In the genomic region with DNA sequence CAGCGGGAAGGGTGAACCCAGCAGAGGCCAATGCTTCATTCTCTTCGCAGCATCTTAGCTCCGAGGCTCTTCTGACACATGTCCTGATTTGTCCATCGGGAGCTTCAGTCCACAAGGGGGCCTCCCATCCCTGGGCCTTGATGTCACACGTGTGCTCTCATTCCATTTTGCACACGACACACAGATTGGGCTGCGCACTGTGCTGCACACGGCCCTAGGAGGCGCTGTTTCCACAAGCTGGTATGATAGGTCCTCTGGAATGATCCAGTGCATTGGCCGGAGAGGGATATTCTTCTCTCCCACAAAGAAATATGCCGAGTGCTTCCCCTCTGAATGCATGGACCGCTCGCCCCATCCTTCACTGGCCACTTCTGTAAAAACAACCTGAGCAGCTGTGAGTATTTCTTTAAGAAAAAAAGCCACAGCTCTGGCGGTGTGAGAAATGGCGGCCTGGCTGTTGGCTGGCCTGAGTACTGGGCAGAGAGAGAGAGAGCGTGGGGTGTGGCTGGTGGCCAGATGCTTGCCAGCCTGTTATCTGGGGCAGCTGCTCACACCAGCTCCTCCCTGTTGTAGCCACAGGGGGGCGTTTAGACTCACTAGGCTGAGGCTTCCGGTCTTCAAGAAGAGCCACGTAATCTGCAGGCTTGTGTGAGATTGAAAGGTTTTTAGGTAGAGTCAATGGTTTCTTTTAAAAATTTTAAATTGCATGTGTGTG, we compare ENCODE assay signal across 12 mouse cellular contexts.
A peak's percentile ranks its signal among the peaks of the same experiment; 100 is the strongest.
DNase-seq lines count a peak whose midpoint lies in the region; ATAC-seq and TF ChIP-seq lines count a peak whose summit lies in the region.
"Had no signal": no experiment of that assay in that cellular context is flagged by ENCODE, and none has a peak within 500 bp of the region (broad histone marks: within the 10 kb centered on the region; RNA-seq: fewer than 3 reads in every experiment).

No protein-coding gene starts in this region.

- in situ Hi-C loops in ES-E14 (cut with MboI; ENCODE audit: low sequenced_read_pairs in 2 of 2, unreplicated experiment in 2 of 2) = no loop called here

- no peak overlapping the region for H3K4me3 ChIP-seq in ES-E14 (ENCODE audit: insufficient read depth in 1 of 2, low read depth in 1 of 2, low read length in 2 of 2, poor library complexity in 1 of 2, severe bottlenecking in 1 of 2)
- no peak overlapping the region for H3K4me3 ChIP-seq in left cerebral cortex, adult 2 months
- H3K4me3 ChIP-seq: heart, embryonic 13.5 days; limb, embryonic 12.5 days had no signal

- intact Hi-C loops in left cerebral cortex, adult 2 months (cut with DNase I) = loop anchor here (5.0 kb wide), 1 partner anchor 82 kb away; no protein-coding TSS in a partner anchor

- peak; percentile 12; the same call in 1 of the 2 replicates for TF ChIP-seq CTCF in left cerebral cortex, adult 2 months (IDR thresholded peaks at IDR 0.05)

- H3K4me1 ChIP-seq in ES-E14 (ENCODE audit: control insufficient read depth in 2 of 2, insufficient read depth in 2 of 2, low read length in 2 of 2, poor library complexity in 1 of 2) = peaks cover 2 to 19% of the 10 kb centered on the region in 2 experiments; a peak in 3 of 4 replicates
- H3K4me1 ChIP-seq: heart, embryonic 13.5 days; limb, embryonic 12.5 days had no signal

- no peaks in the 10 kb centered on the region for H3K36me3 ChIP-seq in ES-E14 (ENCODE audit: control insufficient read depth, insufficient read depth, low read length, poor library complexity, severe bottlenecking)
- H3K36me3 ChIP-seq: heart, embryonic 13.5 days; limb, embryonic 12.5 days had no signal

- no peak for DNase-seq in frontal cortex, postnatal 14 days (ENCODE audit: low spot score in 2 of 2)
- peak; percentile 13 for DNase-seq in left cerebral cortex, adult 11 months (ENCODE audit: low spot score)
- no peak for DNase-seq in left cerebral cortex, adult 8-10 months (ENCODE audit: low spot score in 2 of 2)
- no peak for DNase-seq in ES-E14 (ENCODE audit: low read depth, low spot score)
- no peak for DNase-seq in left cerebral cortex, adult 2 months (ENCODE audit: extremely low spot score in 1 of 2, low spot score in 2 of 2)
- no peak for DNase-seq in lung, postnatal 14 days
- DNase-seq in adrenal gland, adult 18-20 months (ENCODE audit: low spot score in 2 of 2) = no peak
- DNase-seq: kidney, postnatal 4 days; lung, embryonic 14.5 days had no signal

- peak; percentile 81; the same call in 1 of the 2 replicates for ATAC-seq in frontal cortex, adult (ENCODE audit: low TSS enrichment)

- no peak overlapping the region for H3K27ac ChIP-seq in ES-E14 (ENCODE audit: insufficient read depth, low read depth, low read length, poor library complexity, severe bottlenecking)
- no peak overlapping the region for H3K27ac ChIP-seq in left cerebral cortex, adult 2 months
- H3K27ac ChIP-seq: heart, embryonic 13.5 days; limb, embryonic 12.5 days had no signal

- no peak overlapping the region for H3K9ac ChIP-seq in ES-E14 (ENCODE audit: insufficient read depth, low read depth, low read length, poor library complexity, severe bottlenecking)
- H3K9ac ChIP-seq: heart, embryonic 13.5 days; limb, embryonic 12.5 days; lung, embryonic 14.5 days had no signal

- no peaks in the 10 kb centered on the region for H3K9me3 ChIP-seq in ES-E14 (ENCODE audit: control insufficient read depth, insufficient read depth, low read depth, low read length)
- H3K9me3 ChIP-seq: heart, embryonic 13.5 days had no signal

TF ChIP-seq in ES-E14, 5 proteins besides CTCF, POLR2A, EP300 and RAD21:
- TF ChIP-seq MAFK (IDR thresholded peaks at IDR 0.05; ENCODE audit: insufficient read depth, low read depth, low read length) (no peak), HCFC1 (IDR thresholded peaks at IDR 0.05; ENCODE audit: borderline replicate concordance, insufficient read depth, low read length) (peak; percentile 18; the same call in 1 of the 2 replicates), CHD2 (IDR thresholded peaks at IDR 0.05; ENCODE audit: low read depth, low read length) (no peak), ZC3H11A (IDR thresholded peaks at IDR 0.05; ENCODE audit: borderline replicate concordance, low read depth, low read length) (no peak), ZNF384 (IDR thresholded peaks at IDR 0.05; ENCODE audit: low read depth, low read length) (no peak)
TF ChIP-seq in ES-E14: peak in this region for 1.
